Mouse (Mus musculus) limb, embryonic 12.5 days (tissue): ENCODE data around the gene Gm17606. TPM values are rescaled to one million over a fixed set of nuclear protein-coding genes. Genes with fewer than 3 reads are reported as not detected.

ENCODE experiments used
- ATAC-seq: fragments of 200-750 bp; cut with Nextera tagmentation; 2 replicates; pipeline ENCODE4 v1.8.0; 2017; ENCODE audit warnings: low read depth, moderate TSS enrichment; ENCODE audit not compliant: insufficient number of reproducible peaks, insufficient read depth, low FRiP score, low TSS enrichment
- H3K27ac ChIP-seq: fragments of 300-500 bp; sonication (generic); 2 replicates; pipeline ENCODE4 v1.5.1; 2016; ENCODE audit warnings: mild to moderate bottlenecking, moderate library complexity
- H3K27me3 ChIP-seq: fragments of 300-500 bp; sonication (generic); 2 replicates; pipeline ENCODE4 v1.6.1; 2016; ENCODE audit warnings: mild to moderate bottlenecking, moderate library complexity
- H3K36me3 ChIP-seq: fragments of 300-500 bp; sonication (generic); 2 replicates; pipeline ENCODE4 v1.6.1; 2016; ENCODE audit warnings: mild to moderate bottlenecking, moderate library complexity
- H3K4me1 ChIP-seq: fragments of 300-500 bp; sonication (generic); replicated peaks from 2 replicates; pipeline ENCODE4 v1.6.1; 2016
- H3K4me2 ChIP-seq: fragments of 300-500 bp; sonication (generic); 2 replicates; pipeline ENCODE4 v1.6.1; 2016; ENCODE audit warnings: mild to moderate bottlenecking, moderate library complexity
- H3K4me3 ChIP-seq: fragments of 300-500 bp; sonication (generic); replicated peaks from 2 replicates; pipeline ENCODE4 v1.5.1; 2016; ENCODE audit warnings: mild to moderate bottlenecking
- H3K9ac ChIP-seq: fragments of 300-500 bp; sonication (generic); replicated peaks from 2 replicates; pipeline ENCODE4 v1.6.1; 2016; ENCODE audit warnings: mild to moderate bottlenecking, moderate library complexity
- H3K9me3 ChIP-seq: fragments of 300-500 bp; sonication (generic); 2 replicates; pipeline ENCODE4 v1.6.1; 2016; ENCODE audit warnings: mild to moderate bottlenecking, moderate library complexity
- WGBS: fragments of 180-500 bp; shearing (Covaris S2); methylation state at CpG from one replicate; pipeline ENCODE4 v1.1.7; 2016; 5-methylcytosine and 5-hydroxymethylcytosine counted together
- polyA plus RNA-seq: library from polyadenylated mRNA; unstranded; fragments of >200 nt; fragmentation: Nextera tagmentation; extraction: Ambion mirVana; gene quantifications from 2 replicates; pipeline ENCODE4 v1.2.1, GENCODE M21; 2016

The Gm17606 gene
- polyA plus RNA-seq, 1 experiment from 2014 or later = not detected

GRCm38 (mm10) chr14:54642224-54642944 lies 1.6 kb downstream of the Gm17606 start:
- no peak for ATAC-seq
- peaks cover 73% of the 10 kb centered on the region for H3K36me3 ChIP-seq
- no peaks in the 10 kb centered on the region for H3K27me3 ChIP-seq
- H3K27ac ChIP-seq = peak overlapping the region; percentile 90; the same call in 1 of the 2 replicates
- no peak overlapping the region for H3K4me2 ChIP-seq
- peaks cover 18% of the 10 kb centered on the region for H3K4me1 ChIP-seq
- H3K9ac ChIP-seq = 0 out of 2 replicates have a peak overlapping the region, but pooled peaks have one; percentile 8
- WGBS = 85% methylated on average over 25 of the region's 25 CpGs
- no peak overlapping the region for H3K4me3 ChIP-seq
- no peaks in the 10 kb centered on the region for H3K9me3 ChIP-seq

- Histone ChIP-seq H3K4me2 (no peak overlapping the region), H3K9ac (no peak overlapping the region), H3K27ac (no peak overlapping the region), H3K4me1 (peaks cover 18% of the 10 kb centered on the region), H3K4me3 (no peak overlapping the region), H3K27me3 (no peaks in the 10 kb centered on the region), H3K9me3 (no peaks in the 10 kb centered on the region), H3K36me3 (peaks cover 73% of the 10 kb centered on the region)
- no peak for ATAC-seq
- 95% methylated on average over 2 of the region's 2 CpGs for WGBS
Observed at GRCm38 (mm10) chr14:54643011-54643410, 2.3 kb downstream of the Gm17606 start.

- Histone ChIP-seq H3K27ac (no peak overlapping the region), H3K4me3 (no peak overlapping the region), H3K9ac (no peak overlapping the region), H3K27me3 (no peaks in the 10 kb centered on the region), H3K36me3 (peaks cover 72% of the 10 kb centered on the region), H3K9me3 (no peaks in the 10 kb centered on the region), H3K4me2 (no peak overlapping the region), H3K4me1 (peaks cover 17% of the 10 kb centered on the region)
- 92% methylated on average over 9 of the region's 9 CpGs for WGBS
- ATAC-seq = no peak
Observed at GRCm38 (mm10) chr14:54644294-54644693, 3.5 kb downstream of the Gm17606 start.

GRCm38 (mm10) chr14:54646455-54646854 lies 5.7 kb downstream of the Gm17606 start:
- WGBS = 93% methylated on average over 17 of the region's 17 CpGs
- Histone ChIP-seq H3K4me1 (peaks cover 20% of the 10 kb centered on the region), H3K36me3 (peaks cover 90% of the 10 kb centered on the region), H3K9me3 (no peaks in the 10 kb centered on the region), H3K27me3 (no peaks in the 10 kb centered on the region), H3K4me2 (no peak overlapping the region), H3K9ac (no peak overlapping the region), H3K4me3 (no peak overlapping the region), H3K27ac (no peak overlapping the region)
- no peak for ATAC-seq

GRCm38 (mm10) chr14:54646898-54647636 lies 6.3 kb downstream of the Gm17606 start:
- Histone ChIP-seq H3K4me1 (peaks cover 26% of the 10 kb centered on the region), H3K4me2 (no peak overlapping the region), H3K36me3 (peaks cover 93% of the 10 kb centered on the region), H3K27ac (no peak overlapping the region), H3K9me3 (no peaks in the 10 kb centered on the region), H3K9ac (no peak overlapping the region), H3K4me3 (no peak overlapping the region), H3K27me3 (no peaks in the 10 kb centered on the region)
- 97% methylated on average over 8 of the region's 8 CpGs for WGBS
- no peak for ATAC-seq

- Histone ChIP-seq H3K4me1 (peaks cover 33% of the 10 kb centered on the region), H3K36me3 (peaks cover 85% of the 10 kb centered on the region), H3K27me3 (no peaks in the 10 kb centered on the region), H3K27ac (no peak overlapping the region), H3K9me3 (no peaks in the 10 kb centered on the region), H3K9ac (no peak overlapping the region), H3K4me2 (no peak overlapping the region), H3K4me3 (no peak overlapping the region)
- no peak for ATAC-seq
- 87% methylated on average over 4 of the region's 4 CpGs for WGBS
Observed at GRCm38 (mm10) chr14:54647900-54648299, 7.1 kb downstream of the Gm17606 start.

GRCm38 (mm10) chr14:54650621-54651454 lies 10.1 kb downstream of the Gm17606 start:
- peaks cover 69% of the 10 kb centered on the region for H3K36me3 ChIP-seq
- H3K4me2 ChIP-seq = 0 out of 2 replicates have a peak overlapping the region, but pooled peaks have one; percentile 76
- no peak for ATAC-seq
- H3K27me3 ChIP-seq = no peaks in the 10 kb centered on the region
- H3K27ac ChIP-seq = peak overlapping the region; percentile 41; the same call in 1 of the 2 replicates
- no peak overlapping the region for H3K9ac ChIP-seq
- 65% methylated on average over 23 of the region's 23 CpGs for WGBS
- no peaks in the 10 kb centered on the region for H3K9me3 ChIP-seq
- 0 out of 2 replicates have a peak overlapping the region, but pooled peaks have one; percentile 2 for H3K4me3 ChIP-seq
- H3K4me1 ChIP-seq = peaks cover 39% of the 10 kb centered on the region

- ATAC-seq = no peak
- peak overlapping the region; percentile 76 for H3K4me2 ChIP-seq
- peaks cover 39% of the 10 kb centered on the region for H3K4me1 ChIP-seq
- WGBS = 81% methylated on average over 4 of the region's 4 CpGs
- H3K27me3 ChIP-seq = no peaks in the 10 kb centered on the region
- peaks cover 69% of the 10 kb centered on the region for H3K36me3 ChIP-seq
- H3K4me3 ChIP-seq = 0 out of 2 replicates have a peak overlapping the region, but pooled peaks have one; percentile 2
- H3K9me3 ChIP-seq = no peaks in the 10 kb centered on the region
- H3K9ac ChIP-seq = no peak overlapping the region
- peak overlapping the region; percentile 41 for H3K27ac ChIP-seq
Observed at GRCm38 (mm10) chr14:54651556-54651955, 10.8 kb downstream of the Gm17606 start.

GRCm38 (mm10) chr14:54652787-54653186 lies 12.0 kb downstream of the Gm17606 start:
- Histone ChIP-seq H3K4me2 (peak overlapping the region; percentile 76), H3K9ac (peak overlapping the region; percentile 89), H3K27ac (peak overlapping the region; percentile 86), H3K4me3 (peak overlapping the region; percentile 64), H3K27me3 (no peaks in the 10 kb centered on the region), H3K36me3 (peaks cover 69% of the 10 kb centered on the region), H3K9me3 (no peaks in the 10 kb centered on the region), H3K4me1 (peaks cover 39% of the 10 kb centered on the region)
- 0% methylated on average over 7 of the region's 7 CpGs for WGBS
- no peak for ATAC-seq

GRCm38 (mm10) chr14:54653496-54653895 lies 12.7 kb downstream of the Gm17606 start:
- Histone ChIP-seq H3K27ac (peak overlapping the region; percentile 86), H3K4me2 (peak overlapping the region; percentile 76), H3K4me3 (peak overlapping the region; percentile 64), H3K4me1 (peaks cover 39% of the 10 kb centered on the region), H3K36me3 (peaks cover 69% of the 10 kb centered on the region), H3K9me3 (no peaks in the 10 kb centered on the region), H3K9ac (peak overlapping the region; percentile 89), H3K27me3 (no peaks in the 10 kb centered on the region)
- ATAC-seq = peak; percentile 78
- 2% methylated on average over 12 of the region's 12 CpGs for whole genome bisulfite sequencing

- H3K4me3 ChIP-seq = no peak overlapping the region
- H3K27ac ChIP-seq = no peak overlapping the region
- ATAC-seq = no peak
- no peaks in the 10 kb centered on the region for H3K4me1 ChIP-seq
- peaks cover 100% of the 10 kb centered on the region for H3K36me3 ChIP-seq
- 86% methylated on average over 2 of the region's 2 CpGs for WGBS
- no peaks in the 10 kb centered on the region for H3K9me3 ChIP-seq
- no peak overlapping the region for H3K9ac ChIP-seq
- no peaks in the 10 kb centered on the region for H3K27me3 ChIP-seq
- no peak overlapping the region for H3K4me2 ChIP-seq
Observed at GRCm38 (mm10) chr14:54660009-54660408, 19.3 kb downstream of the Gm17606 start.
